Mouse (Mus musculus): ENCODE data around the gene Eya2. TPM values are rescaled to one million over a fixed set of nuclear protein-coding genes. Genes with fewer than 3 reads are reported as not detected.

Gene Eya2
- polyA plus RNA-seq, 1 experiment from 2014 or later, result 3.2 TPM

DNA sequence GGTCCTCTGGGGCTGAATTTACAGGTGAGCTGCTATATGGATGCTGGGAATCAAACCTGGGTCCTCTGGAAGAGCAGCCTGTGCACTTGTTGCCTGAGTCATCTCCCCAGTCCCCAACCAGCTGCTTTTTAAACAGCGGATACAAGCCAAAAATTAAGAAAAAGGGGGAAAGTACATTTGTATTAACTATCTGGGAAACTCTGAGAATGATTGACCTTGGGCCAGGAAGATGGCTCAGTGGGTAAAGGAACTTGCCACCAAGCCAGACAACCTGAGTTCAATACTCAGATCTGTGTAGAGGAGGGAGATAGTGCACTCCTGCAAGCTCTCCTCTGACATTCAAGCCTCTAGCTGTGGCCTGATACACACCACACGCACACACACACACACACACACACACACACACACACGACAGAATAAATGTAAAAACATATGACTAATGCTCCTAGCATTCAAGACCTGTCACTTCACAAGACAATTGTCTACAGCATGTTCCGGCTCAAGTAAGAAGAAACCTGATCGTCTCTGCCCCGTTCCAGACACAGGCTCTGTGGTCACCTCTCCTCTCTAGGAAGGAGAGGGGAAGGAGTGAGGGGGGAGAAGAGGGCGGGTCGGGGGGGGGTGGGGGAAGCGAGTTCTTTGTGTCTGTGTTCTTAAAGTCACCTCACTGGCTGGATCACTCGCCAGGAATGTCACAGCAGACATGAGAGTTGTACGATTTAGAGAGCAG lies 35.2 kb upstream of the Eya2 start:
- Histone ChIP-seq H3K36me3 (ENCODE audit: control insufficient read depth, insufficient read depth, low read length) (no peaks in the 10 kb centered on the region), H3K27me3 (ENCODE audit: control insufficient read depth, insufficient read depth, low read length) (no peaks in the 10 kb centered on the region), H3K4me2 (ENCODE audit: low read length) (no peak overlapping the region), H3K4me3 (replicated peaks; ENCODE audit: low read depth, low read length) (no peak overlapping the region), H3K27ac (replicated peaks; ENCODE audit: low read depth, low read length) (no peak overlapping the region), H3K9ac (replicated peaks; ENCODE audit: low read length) (no peak overlapping the region), H3K9me3 (ENCODE audit: control insufficient read depth, low read length) (no peaks in the 10 kb centered on the region), H3K4me1 (ENCODE audit: control insufficient read depth, insufficient read depth, low read length) (peaks cover 8% of the 10 kb centered on the region; the same call in 1 of the 2 replicates)
- ATAC-seq (ENCODE audit: low FRiP score, low TSS enrichment) (no peak), DNase-seq (no peak)
- 27% methylated on average over 11 of the region's 11 CpGs for WGBS

DNA sequence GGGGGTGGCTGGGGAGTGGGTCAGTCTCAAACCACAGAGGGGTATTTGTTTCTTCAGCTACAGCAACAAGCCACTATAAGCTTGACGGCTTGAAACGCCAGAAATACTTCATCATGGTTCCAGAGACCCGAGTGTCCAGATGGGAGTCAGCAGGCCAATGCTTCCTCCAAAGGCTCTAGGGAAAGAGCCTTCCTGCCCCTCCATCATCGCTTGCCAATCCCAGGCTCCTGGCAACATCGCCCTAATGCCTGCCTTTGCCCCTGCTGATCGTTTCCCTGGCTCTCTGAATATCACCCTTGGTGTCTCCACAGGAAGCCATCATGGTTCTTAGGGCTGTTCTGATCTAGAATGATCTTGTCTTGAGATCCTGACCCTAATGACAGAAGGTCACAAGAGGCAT lies 33.0 kb upstream of the Eya2 start:
- ATAC-seq (ENCODE audit: low FRiP score, low TSS enrichment) (no peak), DNase-seq (no peak)
- no peak overlapping the region for H3K9ac ChIP-seq (replicated peaks; ENCODE audit: low read length)
- H3K4me2 ChIP-seq (ENCODE audit: low read length), result no peak overlapping the region
- no peak overlapping the region for H3K27ac ChIP-seq (replicated peaks; ENCODE audit: low read depth, low read length)
- H3K4me3 ChIP-seq (replicated peaks; ENCODE audit: low read depth, low read length), result no peak overlapping the region
- H3K9me3 ChIP-seq (ENCODE audit: control insufficient read depth, low read length), result no peaks in the 10 kb centered on the region
- H3K27me3 ChIP-seq (ENCODE audit: control insufficient read depth, insufficient read depth, low read length), result no peaks in the 10 kb centered on the region
- peaks cover 8% of the 10 kb centered on the region; the same call in 1 of the 2 replicates for H3K4me1 ChIP-seq (ENCODE audit: control insufficient read depth, insufficient read depth, low read length)
- WGBS, result 69% methylated on average over 6 of the region's 6 CpGs
- H3K36me3 ChIP-seq (ENCODE audit: control insufficient read depth, insufficient read depth, low read length), result no peaks in the 10 kb centered on the region

- Histone ChIP-seq H3K27me3 (ENCODE audit: control insufficient read depth, insufficient read depth, low read length) (no peaks in the 10 kb centered on the region), H3K9ac (replicated peaks; ENCODE audit: low read length) (peak overlapping the region; percentile 53), H3K4me3 (replicated peaks; ENCODE audit: low read depth, low read length) (peak overlapping the region; percentile 40), H3K9me3 (ENCODE audit: control insufficient read depth, low read length) (no peaks in the 10 kb centered on the region), H3K4me1 (ENCODE audit: control insufficient read depth, insufficient read depth, low read length) (peaks cover 8% of the 10 kb centered on the region; the same call in 1 of the 2 replicates), H3K36me3 (ENCODE audit: control insufficient read depth, insufficient read depth, low read length) (no peaks in the 10 kb centered on the region), H3K4me2 (ENCODE audit: low read length) (peak overlapping the region; percentile 84), H3K27ac (replicated peaks; ENCODE audit: low read depth, low read length) (peak overlapping the region; percentile 49)
- peak; percentile 68; the same call in 1 of the 2 replicates for ATAC-seq (ENCODE audit: low FRiP score, low TSS enrichment)
- peak; percentile 80 for DNase-seq
- 1% methylated on average over 52 of the region's 52 CpGs for WGBS
Measured at GRCm38 (mm10) chr2:165563298-165564058, 31.4 kb upstream of the Eya2 start.

- Histone ChIP-seq H3K27me3 (ENCODE audit: control insufficient read depth, insufficient read depth, low read length) (no peaks in the 10 kb centered on the region), H3K4me3 (replicated peaks; ENCODE audit: low read depth, low read length) (no peak overlapping the region), H3K9ac (replicated peaks; ENCODE audit: low read length) (no peak overlapping the region), H3K9me3 (ENCODE audit: control insufficient read depth, low read length) (no peaks in the 10 kb centered on the region), H3K4me1 (ENCODE audit: control insufficient read depth, insufficient read depth, low read length) (peaks cover 8% of the 10 kb centered on the region; the same call in 1 of the 2 replicates), H3K4me2 (ENCODE audit: low read length) (no peak overlapping the region), H3K27ac (replicated peaks; ENCODE audit: low read depth, low read length) (peak overlapping the region; percentile 49; the same call in 1 of the 2 replicates), H3K36me3 (ENCODE audit: control insufficient read depth, insufficient read depth, low read length) (no peaks in the 10 kb centered on the region)
- WGBS, result 56% methylated on average over 8 of the region's 8 CpGs
- DNase-seq (no peak), ATAC-seq (ENCODE audit: low FRiP score, low TSS enrichment) (no peak)
Measured at GRCm38 (mm10) chr2:165564101-165564500, 30.7 kb upstream of the Eya2 start.

GRCm38 (mm10) chr2:165564620-165565019 lies 30.2 kb upstream of the Eya2 start:
- DNase-seq (peak; percentile 59), ATAC-seq (ENCODE audit: low FRiP score, low TSS enrichment) (peak; percentile 40; the same call in 1 of the 2 replicates)
- H3K9me3 ChIP-seq (ENCODE audit: control insufficient read depth, low read length), result no peaks in the 10 kb centered on the region
- no peak overlapping the region for H3K4me3 ChIP-seq (replicated peaks; ENCODE audit: low read depth, low read length)
- no peaks in the 10 kb centered on the region for H3K27me3 ChIP-seq (ENCODE audit: control insufficient read depth, insufficient read depth, low read length)
- peak overlapping the region; percentile 60 for H3K27ac ChIP-seq (replicated peaks; ENCODE audit: low read depth, low read length)
- no peaks in the 10 kb centered on the region for H3K36me3 ChIP-seq (ENCODE audit: control insufficient read depth, insufficient read depth, low read length)
- no peak overlapping the region for H3K9ac ChIP-seq (replicated peaks; ENCODE audit: low read length)
- 7% methylated on average over 6 of the region's 6 CpGs for WGBS
- peaks cover 8% of the 10 kb centered on the region; the same call in 1 of the 2 replicates for H3K4me1 ChIP-seq (ENCODE audit: control insufficient read depth, insufficient read depth, low read length)
- no peak overlapping the region for H3K4me2 ChIP-seq (ENCODE audit: low read length)

DNA sequence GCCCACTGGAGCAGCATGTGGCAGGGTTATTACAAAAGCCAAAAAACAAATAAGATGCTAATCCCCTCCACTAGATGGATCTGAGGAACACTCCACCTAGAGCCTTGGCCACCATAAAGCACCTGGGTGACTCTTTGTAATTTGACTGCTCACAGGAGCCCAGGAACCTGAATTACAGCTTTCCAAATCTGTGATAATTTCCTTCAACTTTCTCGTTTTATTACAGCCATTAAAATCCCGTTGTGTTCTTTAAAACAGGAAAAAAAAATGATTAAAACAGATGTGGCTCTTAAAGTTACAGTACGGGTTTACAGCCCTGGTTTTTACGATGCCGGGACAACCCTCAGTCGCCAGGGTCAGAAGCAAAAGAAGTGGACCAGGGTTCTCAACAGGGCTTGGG lies 27.9 kb upstream of the Eya2 start:
- Histone ChIP-seq H3K4me2 (ENCODE audit: low read length) (no peak overlapping the region), H3K27ac (replicated peaks; ENCODE audit: low read depth, low read length) (no peak overlapping the region), H3K9ac (replicated peaks; ENCODE audit: low read length) (no peak overlapping the region), H3K27me3 (ENCODE audit: control insufficient read depth, insufficient read depth, low read length) (no peaks in the 10 kb centered on the region), H3K4me3 (replicated peaks; ENCODE audit: low read depth, low read length) (no peak overlapping the region), H3K9me3 (ENCODE audit: control insufficient read depth, low read length) (no peaks in the 10 kb centered on the region), H3K4me1 (ENCODE audit: control insufficient read depth, insufficient read depth, low read length) (peaks cover 8% of the 10 kb centered on the region; the same call in 1 of the 2 replicates), H3K36me3 (ENCODE audit: control insufficient read depth, insufficient read depth, low read length) (no peaks in the 10 kb centered on the region)
- 89% methylated on average over 6 of the region's 6 CpGs for WGBS
- DNase-seq (no peak), ATAC-seq (ENCODE audit: low FRiP score, low TSS enrichment) (no peak)

- H3K27me3 ChIP-seq (ENCODE audit: control insufficient read depth, insufficient read depth, low read length), result no peaks in the 10 kb centered on the region
- H3K4me3 ChIP-seq (replicated peaks; ENCODE audit: low read depth, low read length), result no peak overlapping the region
Measured at GRCm38 (mm10) chr2:165567820-165568219, 27.0 kb upstream of the Eya2 start.

DNA sequence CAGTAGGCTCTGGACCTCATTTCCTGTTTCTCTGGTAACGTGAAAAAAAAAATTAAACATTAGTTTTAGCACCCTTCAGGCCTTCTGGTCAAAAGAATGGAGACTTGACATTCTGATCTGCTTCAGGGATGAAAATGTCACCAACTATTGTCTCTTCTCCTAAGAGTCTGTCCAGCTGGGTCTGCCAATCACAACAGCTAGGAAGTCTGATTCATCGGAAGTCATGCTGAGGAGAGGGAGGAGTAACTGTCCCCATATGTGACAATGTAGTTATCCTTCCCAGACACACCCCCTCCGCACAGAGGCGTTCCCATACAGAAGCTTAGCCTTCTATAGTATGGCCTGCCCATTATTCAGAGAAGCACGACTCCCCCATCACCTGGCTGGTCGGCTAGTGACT lies 25.9 kb upstream of the Eya2 start:
- DNase-seq, result no peak
- no peak overlapping the region for H3K9ac ChIP-seq (replicated peaks; ENCODE audit: low read length)
- no peaks in the 10 kb centered on the region for H3K27me3 ChIP-seq (ENCODE audit: control insufficient read depth, insufficient read depth, low read length)
- ATAC-seq (ENCODE audit: low FRiP score, low TSS enrichment), result no peak
- 13% methylated on average over 6 of the region's 6 CpGs for WGBS
- H3K4me2 ChIP-seq (ENCODE audit: low read length), result no peak overlapping the region
- no peaks in the 10 kb centered on the region for H3K36me3 ChIP-seq (ENCODE audit: control insufficient read depth, insufficient read depth, low read length)
- H3K9me3 ChIP-seq (ENCODE audit: control insufficient read depth, low read length), result no peaks in the 10 kb centered on the region
- H3K4me3 ChIP-seq (replicated peaks; ENCODE audit: low read depth, low read length), result no peak overlapping the region
- no peaks in the 10 kb centered on the region for H3K4me1 ChIP-seq (ENCODE audit: control insufficient read depth, insufficient read depth, low read length)
- no peak overlapping the region for H3K27ac ChIP-seq (replicated peaks; ENCODE audit: low read depth, low read length)

More at GRCm38 (mm10) chr2:165567820-165568219, 27.0 kb upstream of the Eya2 start:
- ATAC-seq (ENCODE audit: low FRiP score, low TSS enrichment), result no peak
- no peak for DNase-seq
- Histone ChIP-seq H3K27ac (replicated peaks; ENCODE audit: low read depth, low read length) (no peak overlapping the region), H3K36me3 (ENCODE audit: control insufficient read depth, insufficient read depth, low read length) (no peaks in the 10 kb centered on the region), H3K9me3 (ENCODE audit: control insufficient read depth, low read length) (no peaks in the 10 kb centered on the region), H3K9ac (replicated peaks; ENCODE audit: low read length) (no peak overlapping the region), H3K4me1 (ENCODE audit: control insufficient read depth, insufficient read depth, low read length) (peaks cover 8% of the 10 kb centered on the region; the same call in 1 of the 2 replicates), H3K4me2 (ENCODE audit: low read length) (no peak overlapping the region)
- WGBS, result 71% methylated on average over 9 of the region's 9 CpGs

Measured in midbrain, embryonic 14.5 days (tissue).